Mouse (Mus musculus): ENCODE data around the gene Thbs3. TPM values are rescaled to one million over a fixed set of nuclear protein-coding genes. Genes with fewer than 3 reads are reported as not detected.

Gene Thbs3
- total RNA-seq, 1 experiment: 36.9 TPM

DNA sequence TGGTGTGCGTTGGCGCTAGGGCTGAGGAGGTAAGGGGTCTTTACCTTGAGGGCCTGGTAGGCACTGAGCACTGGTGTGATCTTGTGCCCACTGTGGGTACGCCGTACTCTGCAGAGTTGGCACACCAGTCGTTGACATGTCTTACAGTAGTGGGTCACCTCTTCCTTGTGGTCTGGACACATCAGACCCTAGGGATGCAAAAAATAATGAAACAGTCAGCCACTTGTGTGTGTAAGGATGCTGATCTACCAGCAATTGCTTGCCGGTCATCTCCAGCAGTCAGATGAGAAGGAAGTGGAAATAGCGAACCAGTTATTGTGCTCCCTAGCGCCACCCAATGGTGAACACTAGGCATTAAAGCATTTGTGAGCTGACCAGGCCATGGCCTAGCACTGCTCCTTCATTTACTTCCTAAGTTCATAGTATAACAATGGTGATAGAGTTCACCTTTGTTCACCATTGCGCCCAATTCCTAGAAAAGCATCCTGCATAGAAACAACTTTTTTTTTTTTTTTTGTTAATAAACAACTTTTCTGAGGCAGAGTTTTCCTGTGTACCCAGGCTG, 27.4 kb downstream of the Thbs3 start:
- Histone ChIP-seq H3K9me3 (ENCODE audit: control insufficient read depth, insufficient read depth, low read depth, low read length) (no peaks in the 10 kb centered on the region), H3K9ac (ENCODE audit: insufficient read depth, low read depth, low read length, poor library complexity, severe bottlenecking) (no peak overlapping the region), H3K27ac (ENCODE audit: insufficient read depth, low read depth, low read length, poor library complexity, severe bottlenecking) (no peak overlapping the region), H3K4me3 (ENCODE audit: insufficient read depth in 1 of 2, low read depth in 1 of 2, low read length in 2 of 2, poor library complexity in 1 of 2, severe bottlenecking in 1 of 2) (no peak overlapping the region), H3K4me1 (ENCODE audit: control insufficient read depth in 2 of 2, insufficient read depth in 2 of 2, low read length in 2 of 2, poor library complexity in 1 of 2) (peaks cover 3 to 18% of the 10 kb centered on the region in 2 experiments; a peak in 3 of 4 replicates), H3K36me3 (ENCODE audit: control insufficient read depth, insufficient read depth, low read length, poor library complexity, severe bottlenecking) (peaks cover 8% of the 10 kb centered on the region)
- TF ChIP-seq ZC3H11A (IDR thresholded peaks at IDR 0.05; ENCODE audit: borderline replicate concordance, low read depth, low read length) (no peak), CHD2 (IDR thresholded peaks at IDR 0.05; ENCODE audit: low read depth, low read length) (no peak)
- in situ Hi-C loops (cut with MboI; ENCODE audit: low sequenced_read_pairs in 2 of 2, unreplicated experiment in 2 of 2): no loop called here
- no peak for DNase-seq (ENCODE audit: low read depth, low spot score)

DNA sequence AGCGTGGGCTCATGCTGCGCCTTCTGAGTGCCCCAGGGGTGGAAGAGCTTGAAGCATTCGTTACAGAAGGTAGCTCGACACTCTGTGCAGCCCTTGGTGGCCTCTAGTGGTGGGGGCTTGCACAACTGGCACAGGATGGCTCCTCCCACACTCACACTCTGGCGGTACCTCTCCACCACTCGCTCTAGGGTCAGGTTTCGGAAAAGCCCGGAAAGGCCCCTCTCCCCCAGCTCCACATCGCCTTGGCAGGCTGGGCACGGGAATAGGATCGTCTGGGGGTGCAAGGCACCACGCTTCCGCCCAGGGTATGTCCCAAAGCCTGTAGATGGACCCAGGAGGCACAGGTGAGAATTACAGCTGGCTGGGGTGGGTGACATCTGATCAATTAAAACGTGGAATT, 28.6 kb downstream of the Thbs3 start:
- Histone ChIP-seq H3K4me1 (ENCODE audit: control insufficient read depth in 2 of 2, insufficient read depth in 2 of 2, low read length in 2 of 2, poor library complexity in 1 of 2) (peaks cover 3 to 17% of the 10 kb centered on the region in 2 experiments; a peak in 3 of 4 replicates), H3K27ac (ENCODE audit: insufficient read depth, low read depth, low read length, poor library complexity, severe bottlenecking) (no peak overlapping the region), H3K4me3 (ENCODE audit: insufficient read depth in 1 of 2, low read depth in 1 of 2, low read length in 2 of 2, poor library complexity in 1 of 2, severe bottlenecking in 1 of 2) (peak overlapping the region in 1 of 2 experiments; percentile 35; a peak in 2 of 4 replicates), H3K36me3 (ENCODE audit: control insufficient read depth, insufficient read depth, low read length, poor library complexity, severe bottlenecking) (peaks cover 6% of the 10 kb centered on the region; the same call in 1 of the 2 replicates), H3K9ac (ENCODE audit: insufficient read depth, low read depth, low read length, poor library complexity, severe bottlenecking) (peak overlapping the region; percentile 54), H3K9me3 (ENCODE audit: control insufficient read depth, insufficient read depth, low read depth, low read length) (no peaks in the 10 kb centered on the region)
- DNase-seq (ENCODE audit: low read depth, low spot score): no peak
- in situ Hi-C loops (cut with MboI; ENCODE audit: low sequenced_read_pairs in 2 of 2, unreplicated experiment in 2 of 2): no loop called here
- TF ChIP-seq ZNF384 (IDR thresholded peaks at IDR 0.05; ENCODE audit: low read depth, low read length) (no peak), CHD2 (IDR thresholded peaks at IDR 0.05; ENCODE audit: low read depth, low read length) (no peak), ZC3H11A (IDR thresholded peaks at IDR 0.05; ENCODE audit: borderline replicate concordance, low read depth, low read length) (no peak), HCFC1 (IDR thresholded peaks at IDR 0.05; ENCODE audit: borderline replicate concordance, insufficient read depth, low read length) (no peak), MAFK (IDR thresholded peaks at IDR 0.05; ENCODE audit: insufficient read depth, low read depth, low read length) (no peak)

DNA sequence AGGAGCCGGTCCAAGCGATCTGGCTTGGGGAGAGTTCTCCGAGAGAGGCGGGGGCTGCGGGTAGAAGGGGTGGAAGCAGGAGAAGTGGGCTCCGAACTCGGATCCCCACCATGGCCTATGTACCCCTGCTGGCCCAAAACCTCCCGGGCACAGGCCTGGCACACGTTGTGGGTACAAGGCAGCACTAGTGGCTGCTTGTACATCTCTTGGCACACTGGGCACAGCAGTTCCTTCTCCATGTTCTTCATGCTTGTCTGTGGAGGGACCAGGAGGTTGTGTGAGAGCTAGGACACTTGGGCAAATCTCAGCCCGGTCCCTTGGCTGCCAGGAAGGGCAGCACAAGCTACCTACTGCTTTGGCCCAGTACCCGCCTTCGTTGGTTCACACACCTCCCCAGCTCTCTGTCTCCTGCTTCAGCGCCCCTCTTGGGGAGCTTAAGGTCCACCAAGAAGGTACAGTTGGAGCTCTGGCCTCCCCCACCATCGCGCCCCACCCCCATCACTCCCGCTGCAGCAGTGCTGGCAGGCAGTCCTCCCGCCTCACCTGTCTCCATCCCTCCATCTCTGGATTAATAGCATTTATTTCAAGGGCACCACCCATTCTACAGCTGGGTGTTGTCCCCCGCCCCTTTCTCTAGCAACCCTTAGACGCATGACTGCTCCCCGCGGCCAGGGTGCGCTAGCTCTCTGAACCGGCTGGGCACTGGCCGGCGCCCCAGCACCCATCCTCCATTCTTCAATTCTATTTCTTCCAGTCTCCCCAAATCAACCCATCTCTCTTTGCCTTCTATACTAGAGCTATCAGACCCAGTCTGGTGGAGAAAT, 29.4 kb downstream of the Thbs3 start:
- no peak overlapping the region for H3K27ac ChIP-seq (ENCODE audit: insufficient read depth, low read depth, low read length, poor library complexity, severe bottlenecking)
- H3K36me3 ChIP-seq (ENCODE audit: control insufficient read depth, insufficient read depth, low read length, poor library complexity, severe bottlenecking): peaks cover 10% of the 10 kb centered on the region; the same call in 1 of the 2 replicates
- peak overlapping the region; percentile 17; the same call in 1 of the 2 replicates for H3K9ac ChIP-seq (ENCODE audit: insufficient read depth, low read depth, low read length, poor library complexity, severe bottlenecking)
- H3K4me1 ChIP-seq (ENCODE audit: control insufficient read depth in 2 of 2, insufficient read depth in 2 of 2, low read length in 2 of 2, poor library complexity in 1 of 2): peaks cover 3 to 17% of the 10 kb centered on the region in 2 experiments; a peak in 3 of 4 replicates
- peak overlapping the region; percentile 62 to 63 for H3K4me3 ChIP-seq (ENCODE audit: insufficient read depth in 1 of 2, low read depth in 1 of 2, low read length in 2 of 2, poor library complexity in 1 of 2, severe bottlenecking in 1 of 2)
- in situ Hi-C loops (cut with MboI; ENCODE audit: low sequenced_read_pairs in 2 of 2, unreplicated experiment in 2 of 2): no loop called here
- TF ChIP-seq MAFK (IDR thresholded peaks at IDR 0.05; ENCODE audit: insufficient read depth, low read depth, low read length) (no peak), CHD2 (IDR thresholded peaks at IDR 0.05; ENCODE audit: low read depth, low read length) (no peak), ZNF384 (IDR thresholded peaks at IDR 0.05; ENCODE audit: low read depth, low read length) (no peak), HCFC1 (IDR thresholded peaks at IDR 0.05; ENCODE audit: borderline replicate concordance, insufficient read depth, low read length) (no peak), ZC3H11A (IDR thresholded peaks at IDR 0.05; ENCODE audit: borderline replicate concordance, low read depth, low read length) (no peak)
- no peak for DNase-seq (ENCODE audit: low read depth, low spot score)
- no peaks in the 10 kb centered on the region for H3K9me3 ChIP-seq (ENCODE audit: control insufficient read depth, insufficient read depth, low read depth, low read length)

DNA sequence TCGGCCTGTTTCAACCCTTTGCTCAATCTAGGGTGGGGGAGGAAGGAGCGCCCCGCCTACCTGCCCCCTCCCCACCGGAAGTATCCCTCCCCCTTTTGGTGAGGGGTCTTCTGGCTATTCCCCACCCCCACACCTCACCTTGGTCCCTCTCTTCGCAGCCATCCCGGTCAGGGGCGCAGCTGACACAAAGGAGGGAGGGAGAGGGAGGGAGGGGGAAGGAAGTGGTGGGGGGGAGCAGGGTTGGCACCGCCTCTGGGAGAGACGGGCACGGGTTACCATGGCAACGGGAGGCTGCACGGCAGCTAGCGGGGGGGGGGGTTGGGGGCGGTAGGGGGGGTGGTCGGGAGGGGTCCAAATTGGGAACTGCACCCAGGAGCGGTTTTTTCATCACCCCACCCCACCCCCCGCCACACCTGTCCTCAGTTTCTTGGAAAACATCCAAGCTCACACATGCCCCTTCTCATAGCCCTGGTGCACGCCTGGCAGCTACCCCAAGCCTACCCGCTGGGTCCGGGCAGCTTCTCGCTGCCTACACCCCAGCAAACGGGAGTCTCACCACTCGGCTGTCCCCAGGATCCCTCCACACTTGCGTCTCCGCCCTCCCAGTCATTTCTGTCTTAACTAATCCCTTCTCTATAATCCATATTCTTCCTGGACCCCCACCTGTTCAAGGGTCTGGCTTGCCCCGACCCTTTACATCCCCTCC, 30.2 kb downstream of the Thbs3 start:
- DNase-seq (ENCODE audit: low read depth, low spot score): no peak
- H3K27ac ChIP-seq (ENCODE audit: insufficient read depth, low read depth, low read length, poor library complexity, severe bottlenecking): no peak overlapping the region
- peak overlapping the region; percentile 63 to 65 for H3K4me3 ChIP-seq (ENCODE audit: insufficient read depth in 1 of 2, low read depth in 1 of 2, low read length in 2 of 2, poor library complexity in 1 of 2, severe bottlenecking in 1 of 2)
- in situ Hi-C loops (cut with MboI; ENCODE audit: low sequenced_read_pairs in 2 of 2, unreplicated experiment in 2 of 2): no loop called here
- H3K9me3 ChIP-seq (ENCODE audit: control insufficient read depth, insufficient read depth, low read depth, low read length): no peaks in the 10 kb centered on the region
- H3K4me1 ChIP-seq (ENCODE audit: control insufficient read depth in 2 of 2, insufficient read depth in 2 of 2, low read length in 2 of 2, poor library complexity in 1 of 2): peaks cover 3 to 17% of the 10 kb centered on the region in 2 experiments; a peak in 3 of 4 replicates
- H3K9ac ChIP-seq (ENCODE audit: insufficient read depth, low read depth, low read length, poor library complexity, severe bottlenecking): peak overlapping the region; percentile 49; the same call in 1 of the 2 replicates
- peaks cover 15% of the 10 kb centered on the region; the same call in 1 of the 2 replicates for H3K36me3 ChIP-seq (ENCODE audit: control insufficient read depth, insufficient read depth, low read length, poor library complexity, severe bottlenecking)
- TF ChIP-seq HCFC1 (IDR thresholded peaks at IDR 0.05; ENCODE audit: borderline replicate concordance, insufficient read depth, low read length) (no peak), ZC3H11A (IDR thresholded peaks at IDR 0.05; ENCODE audit: borderline replicate concordance, low read depth, low read length) (no peak), ZNF384 (IDR thresholded peaks at IDR 0.05; ENCODE audit: low read depth, low read length) (no peak), CHD2 (IDR thresholded peaks at IDR 0.05; ENCODE audit: low read depth, low read length) (no peak), MAFK (IDR thresholded peaks at IDR 0.05; ENCODE audit: insufficient read depth, low read depth, low read length) (no peak)
